Mouse (Mus musculus) spleen, adult 2 months (tissue): ENCODE data around the gene Wdr72.

ENCODE experiments used
- CTCF ChIP-seq: fragments of 200-500 bp; IDR thresholded peaks from 2 replicates; pipeline ENCODE4 v1.5.1; 2011; ENCODE audit warnings: mild to moderate bottlenecking, inconsistent platforms; ENCODE audit not compliant: insufficient read depth, insufficient read length, insufficient replicate concordance; ENCODE audit errors: extremely low read depth
- POLR2A ChIP-seq: fragments of 200-500 bp; IDR thresholded peaks from 2 replicates; pipeline ENCODE4 v1.6.1; 2011; ENCODE audit warnings: low read depth, low read length, inconsistent platforms

DNA sequence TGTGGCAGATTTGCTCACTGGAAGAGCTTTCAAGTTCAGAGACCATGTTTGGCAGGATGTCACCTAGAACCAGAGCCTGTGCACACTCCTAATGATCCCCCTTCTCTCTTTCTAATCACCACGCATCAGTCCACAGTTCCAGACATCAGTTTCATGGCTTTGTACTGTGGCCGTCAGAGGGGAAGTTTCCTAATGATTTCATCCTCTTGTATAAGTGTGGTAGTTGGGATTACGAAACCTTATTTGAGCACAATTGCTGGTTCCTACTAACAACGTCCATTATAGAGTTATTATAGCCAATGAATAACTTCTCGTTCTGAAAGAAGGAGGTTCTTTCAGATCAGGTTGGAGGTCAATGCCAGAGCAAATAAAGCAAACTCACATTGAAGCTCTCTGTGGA lies 131.1 kb downstream of the Wdr72 start:
- TF ChIP-seq POLR2A (no peak), CTCF (no peak)
